Mouse (Mus musculus): ENCODE results near the gene Atp1b1. TPM values are rescaled to one million over a fixed set of nuclear protein-coding genes. Genes with fewer than 3 reads are reported as not detected.

Gene Atp1b1
- 1,000 to 10,000 TPM; 1,876 to 1,908 TPM for total RNA-seq (2021)
- long read RNA-seq, experiment 1, transcript Atp1b1-201 (6 exons, 2,580 nt), result major isoform, 1,168 of 1,334 reads
- long read RNA-seq, experiment 1, partial matches to known transcripts, result 25 of 1,334 reads
- long read RNA-seq, experiment 1, other reads (novel, unspliced or antisense), result 141 of 1,334 reads
- long read RNA-seq, experiment 2, transcript Atp1b1-201 (6 exons, 2,580 nt), result major isoform, 1,365 of 1,717 reads
- long read RNA-seq, experiment 2, partial matches to known transcripts, result 40 of 1,717 reads
- long read RNA-seq, experiment 2, other reads (novel, unspliced or antisense), result 312 of 1,717 reads

GRCm38 (mm10) chr1:164458245-164458613 is at the start of gene Atp1b1:
TSS of gene Atp1b1 (minus strand) at chr1:164458355.
- peak; percentile 90 to 92 for DNase-seq (ENCODE audit: low spot score in 2 of 2)

- DNase-seq (ENCODE audit: low spot score in 2 of 2), result no peak
These were observed 46.9 kb upstream of the Atp1b1 start for GRCm38 (mm10) chr1:164505096-164505495.

- no peak for DNase-seq (ENCODE audit: low spot score in 2 of 2)
These were observed 45.1 kb upstream of the Atp1b1 start for GRCm38 (mm10) chr1:164503140-164503730.

GRCm38 (mm10) chr1:164502231-164502630 is 44.1 kb upstream of the Atp1b1 start:
- DNase-seq (ENCODE audit: low spot score in 2 of 2), result peak in 1 of 2 experiments; percentile 8

GRCm38 (mm10) chr1:164494741-164495512 is 36.8 kb upstream of the Atp1b1 start:
- DNase-seq (ENCODE audit: low spot score in 2 of 2), result no peak

- no peak for DNase-seq (ENCODE audit: low spot score in 2 of 2)
These were observed 36.1 kb upstream of the Atp1b1 start for GRCm38 (mm10) chr1:164494215-164494614.

- DNase-seq (ENCODE audit: low spot score in 2 of 2), result peak in 1 of 2 experiments; percentile 55
These were observed 35.0 kb upstream of the Atp1b1 start for GRCm38 (mm10) chr1:164493042-164493705.

GRCm38 (mm10) chr1:164492476-164492875 is 34.3 kb upstream of the Atp1b1 start:
- DNase-seq (ENCODE audit: low spot score in 2 of 2), result no peak

GRCm38 (mm10) chr1:164489961-164490594 is 31.9 kb upstream of the Atp1b1 start:
- DNase-seq (ENCODE audit: low spot score in 2 of 2), result no peak

GRCm38 (mm10) chr1:164483728-164484127 is 25.6 kb upstream of the Atp1b1 start:
- DNase-seq (ENCODE audit: low spot score in 2 of 2), result no peak

- DNase-seq (ENCODE audit: low spot score in 2 of 2), result no peak
These were observed 24.7 kb upstream of the Atp1b1 start for GRCm38 (mm10) chr1:164482833-164483232.

- DNase-seq (ENCODE audit: low spot score in 2 of 2), result no peak
These were observed 23.6 kb upstream of the Atp1b1 start for GRCm38 (mm10) chr1:164481645-164482354.

GRCm38 (mm10) chr1:164480755-164481644 is 22.8 kb upstream of the Atp1b1 start:
- no peak for DNase-seq (ENCODE audit: low spot score in 2 of 2)

- no peak for DNase-seq (ENCODE audit: low spot score in 2 of 2)
These were observed 17.7 kb upstream of the Atp1b1 start for GRCm38 (mm10) chr1:164475895-164476294.

- no peak for DNase-seq (ENCODE audit: low spot score in 2 of 2)
These were observed 16.8 kb upstream of the Atp1b1 start for GRCm38 (mm10) chr1:164474778-164475511.

GRCm38 (mm10) chr1:164474310-164474709 is 16.2 kb upstream of the Atp1b1 start:
- DNase-seq (ENCODE audit: low spot score in 2 of 2), result no peak

GRCm38 (mm10) chr1:164473398-164473797 is 15.2 kb upstream of the Atp1b1 start:
- no peak for DNase-seq (ENCODE audit: low spot score in 2 of 2)

GRCm38 (mm10) chr1:164471632-164472031 is 13.5 kb upstream of the Atp1b1 start:
- no peak for DNase-seq (ENCODE audit: low spot score in 2 of 2)

GRCm38 (mm10) chr1:164470985-164471384 is 12.8 kb upstream of the Atp1b1 start:
- no peak for DNase-seq (ENCODE audit: low spot score in 2 of 2)
